Mouse (Mus musculus): Measurements from ENCODE around the gene Selenon. TPM values are rescaled to one million over a fixed set of nuclear protein-coding genes. Genes with fewer than 3 reads are reported as not detected.
"Not testable (repeated sequence)": the region's sequence is repeated elsewhere in the genome, so short reads cannot be mapped to it uniquely, and the experiment has no call there.

Gene Selenon
- polyA plus RNA-seq, 1 experiment from 2014 or later = 31.9 TPM

DNA sequence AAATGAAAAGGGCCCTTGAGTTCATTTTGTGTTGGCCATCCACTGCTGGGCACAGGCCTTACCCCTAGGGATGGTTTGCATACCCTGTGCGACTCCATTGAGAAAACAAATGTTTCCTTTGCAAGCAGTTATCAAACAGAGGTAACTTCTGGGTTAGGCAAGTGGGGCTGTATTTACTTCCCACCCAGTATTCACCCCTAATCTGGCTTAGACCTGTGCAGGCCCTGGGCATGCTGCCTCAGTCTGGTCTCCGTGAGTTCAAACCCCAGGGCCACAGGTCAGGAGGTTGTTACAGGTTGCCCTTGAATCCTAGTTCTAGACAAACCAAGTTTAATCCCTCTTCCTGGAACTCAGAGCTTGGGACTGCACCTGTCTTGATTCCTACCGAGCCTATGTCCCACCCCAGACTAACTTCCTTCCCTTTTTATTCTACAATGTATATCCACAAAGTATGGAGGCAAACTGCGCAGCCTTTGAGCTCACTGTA is 46.6 kb downstream of the Selenon start:
- Histone ChIP-seq H3K4me1 (replicated peaks) (no peaks in the 10 kb centered on the region; the same call in 1 of the 2 replicates), H3K27ac (ENCODE audit: poor library complexity, severe bottlenecking) (no peak overlapping the region), H3K27me3 (replicated peaks) (no peaks in the 10 kb centered on the region), H3K9me3 (replicated peaks) (no peaks in the 10 kb centered on the region), H3K4me2 (no peak overlapping the region), H3K36me3 (peaks cover 17% of the 10 kb centered on the region), H3K9ac (no peak overlapping the region), H3K4me3 (no peak overlapping the region)
- no peak for ATAC-seq (ENCODE audit: insufficient number of reproducible peaks, low FRiP score)
- WGBS = 76% methylated on average over 4 of the region's 4 CpGs

- WGBS = 71% methylated on average over 4 of the region's 4 CpGs
- no peak overlapping the region for H3K4me3 ChIP-seq
- no peak overlapping the region for H3K4me2 ChIP-seq
- peaks cover 17% of the 10 kb centered on the region for H3K36me3 ChIP-seq
- no peak overlapping the region for H3K27ac ChIP-seq (ENCODE audit: poor library complexity, severe bottlenecking)
- no peaks in the 10 kb centered on the region for H3K9me3 ChIP-seq (replicated peaks)
- no peak overlapping the region for H3K9ac ChIP-seq
- peaks cover 2% of the 10 kb centered on the region for H3K4me1 ChIP-seq (replicated peaks)
- no peak for ATAC-seq (ENCODE audit: insufficient number of reproducible peaks, low FRiP score)
- no peaks in the 10 kb centered on the region for H3K27me3 ChIP-seq (replicated peaks)
Measured at GRCm38 (mm10) chr4:134503686-134504357, 48.1 kb downstream of the Selenon start.

DNA sequence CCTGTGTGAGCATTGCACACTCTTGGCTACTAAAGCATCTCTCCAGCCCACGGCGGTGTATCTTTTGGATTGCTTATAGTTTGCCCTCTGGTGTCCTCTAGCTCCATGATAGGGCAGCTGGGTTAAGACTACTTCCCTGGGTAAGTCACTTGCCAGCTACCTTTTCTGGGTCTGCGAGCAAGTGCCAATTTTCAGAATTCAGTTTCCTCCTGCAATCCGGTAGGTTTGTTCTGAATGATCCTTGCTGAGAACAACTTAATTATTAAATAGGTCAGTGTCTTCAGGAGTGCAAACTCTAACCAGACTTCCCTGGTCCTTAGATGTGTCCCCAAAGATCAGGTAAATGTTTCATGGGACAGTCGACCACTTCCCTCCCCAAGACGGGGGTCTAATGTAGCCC is 50.9 kb downstream of the Selenon start:
- WGBS = 91% methylated on average over 6 of the region's 6 CpGs

DNA sequence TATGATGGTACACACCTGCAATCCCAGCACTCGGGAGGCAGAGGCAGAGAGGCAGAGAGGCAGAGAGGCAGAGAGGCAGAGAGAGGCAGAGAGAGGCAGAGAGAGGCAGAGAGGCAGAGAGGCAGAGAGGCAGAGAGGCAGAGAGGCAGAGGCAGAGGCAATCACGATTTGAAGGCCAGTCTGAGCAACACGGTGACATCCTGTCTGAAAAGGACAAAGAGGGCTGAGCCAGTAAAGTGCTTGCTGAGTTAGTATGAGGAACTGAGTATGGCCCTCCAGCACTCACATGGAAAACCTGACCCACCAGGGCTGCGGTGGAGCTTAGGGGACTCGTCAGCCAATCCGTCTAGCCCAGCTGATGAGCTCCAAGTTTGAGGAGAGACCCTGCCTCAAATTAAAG is 53.0 kb downstream of the Selenon start:
- 78% methylated on average over 6 of the region's 6 CpGs for whole genome bisulfite sequencing
- not testable (repeated sequence) for H3K9ac ChIP-seq; H3K27ac ChIP-seq (ENCODE audit: poor library complexity, severe bottlenecking); H3K27me3 ChIP-seq (replicated peaks); H3K4me3 ChIP-seq; ATAC-seq (ENCODE audit: insufficient number of reproducible peaks, low FRiP score); H3K4me2 ChIP-seq; H3K9me3 ChIP-seq (replicated peaks); H3K36me3 ChIP-seq
- H3K4me1 ChIP-seq (replicated peaks) = peaks cover 49% of the 10 kb centered on the region

More for the DNA sequence above, 50.9 kb downstream of the Selenon start:
- no peak overlapping the region for H3K4me3 ChIP-seq
- no peaks in the 10 kb centered on the region for H3K36me3 ChIP-seq
- H3K4me2 ChIP-seq = no peak overlapping the region
- H3K9me3 ChIP-seq (replicated peaks) = no peaks in the 10 kb centered on the region
- peaks cover 29% of the 10 kb centered on the region for H3K4me1 ChIP-seq (replicated peaks)
- H3K27ac ChIP-seq (ENCODE audit: poor library complexity, severe bottlenecking) = no peak overlapping the region
- no peak overlapping the region for H3K9ac ChIP-seq
- ATAC-seq (ENCODE audit: insufficient number of reproducible peaks, low FRiP score) = no peak
- no peaks in the 10 kb centered on the region for H3K27me3 ChIP-seq (replicated peaks)

- Histone ChIP-seq H3K27me3 (replicated peaks) (no peaks in the 10 kb centered on the region), H3K9ac (peak overlapping the region; percentile 74; the same call in 1 of the 2 replicates), H3K4me2 (peak overlapping the region; percentile 95), H3K27ac (ENCODE audit: poor library complexity, severe bottlenecking) (peak overlapping the region; percentile 13; the same call in 1 of the 2 replicates), H3K36me3 (no peaks in the 10 kb centered on the region), H3K4me1 (replicated peaks) (peaks cover 49% of the 10 kb centered on the region), H3K9me3 (replicated peaks) (no peaks in the 10 kb centered on the region), H3K4me3 (no peak overlapping the region; the same call in 1 of the 2 replicates)
- WGBS = 62% methylated on average over 12 of the region's 12 CpGs
- no peak for ATAC-seq (ENCODE audit: insufficient number of reproducible peaks, low FRiP score)
Measured at GRCm38 (mm10) chr4:134497986-134498731, 53.8 kb downstream of the Selenon start.

DNA sequence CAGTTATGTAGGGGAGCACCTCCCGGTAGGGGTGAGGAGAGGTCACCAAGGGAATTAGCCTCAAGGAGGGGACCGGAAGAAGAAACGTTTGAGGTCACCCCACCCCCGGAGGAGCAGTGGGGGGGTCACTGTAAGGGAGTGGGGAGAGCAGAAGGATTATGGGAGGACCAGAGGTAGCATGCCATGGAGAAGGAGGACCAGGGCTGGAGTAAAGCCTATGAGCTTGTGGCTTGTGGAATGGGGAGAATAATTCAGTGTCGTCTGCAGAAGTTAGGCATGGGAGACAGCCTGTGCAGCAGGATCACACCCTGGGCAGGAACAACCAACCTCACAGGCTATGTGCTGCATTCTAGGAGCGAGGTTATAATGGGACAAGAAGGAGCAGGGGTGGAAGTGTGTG is 54.7 kb downstream of the Selenon start:
- Histone ChIP-seq H3K4me2 (peak overlapping the region; percentile 95), H3K4me1 (replicated peaks) (peaks cover 49% of the 10 kb centered on the region), H3K27me3 (replicated peaks) (no peaks in the 10 kb centered on the region), H3K4me3 (peak overlapping the region; percentile 61), H3K36me3 (no peaks in the 10 kb centered on the region), H3K9me3 (replicated peaks) (no peaks in the 10 kb centered on the region), H3K27ac (ENCODE audit: poor library complexity, severe bottlenecking) (peak overlapping the region; percentile 88), H3K9ac (peak overlapping the region; percentile 74)
- 12% methylated on average over 6 of the region's 6 CpGs for WGBS
- ATAC-seq (ENCODE audit: insufficient number of reproducible peaks, low FRiP score) = no peak

- ATAC-seq (ENCODE audit: insufficient number of reproducible peaks, low FRiP score) = peak; percentile 81
- Histone ChIP-seq H3K4me1 (replicated peaks) (peaks cover 49% of the 10 kb centered on the region), H3K9ac (peak within 1 kb of the TSS; percentile 74), H3K9me3 (replicated peaks) (no peaks in the 10 kb centered on the region), H3K4me3 (peak within 1 kb of the TSS; percentile 61), H3K36me3 (no peaks in the 10 kb centered on the region), H3K4me2 (peak within 1 kb of the TSS; percentile 95), H3K27ac (ENCODE audit: poor library complexity, severe bottlenecking) (peak within 1 kb of the TSS; percentile 88), H3K27me3 (replicated peaks) (no peaks in the 10 kb centered on the region)
- WGBS = 1% methylated on average over 35 of the region's 35 CpGs
Measured at GRCm38 (mm10) chr4:134496595-134497210, 55.3 kb downstream of the Selenon start, which contains the start of gene Paqr7. Gene Paqr7, plus strand, starts transcription at chr4:134496697.

DNA sequence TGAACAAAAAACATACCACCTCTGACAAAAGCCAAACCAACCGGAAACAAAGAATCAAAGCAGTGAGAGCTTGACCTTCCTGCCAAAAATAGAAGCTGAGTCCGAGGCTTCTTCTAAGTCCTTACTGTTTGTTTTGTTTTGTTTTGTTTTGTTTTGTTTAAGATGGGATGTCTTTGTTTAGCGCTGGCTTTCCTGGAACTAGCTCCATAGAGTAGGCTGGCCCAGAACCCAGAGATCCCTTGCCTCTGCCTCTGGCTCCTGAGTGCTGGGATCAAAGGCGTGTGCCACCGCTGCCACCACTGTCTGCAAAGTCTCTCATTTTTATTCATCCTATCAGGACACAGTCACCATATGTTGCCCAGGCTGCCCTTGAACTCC is 56.4 kb downstream of the Selenon start:
- H3K4me1 ChIP-seq (replicated peaks) = peaks cover 49% of the 10 kb centered on the region
- H3K9ac ChIP-seq = no peak overlapping the region
- no peaks in the 10 kb centered on the region for H3K36me3 ChIP-seq
- H3K4me3 ChIP-seq = no peak overlapping the region
- H3K4me2 ChIP-seq = no peak overlapping the region; the same call in 1 of the 2 replicates
- WGBS = 66% methylated on average over 5 of the region's 5 CpGs
- no peaks in the 10 kb centered on the region for H3K27me3 ChIP-seq (replicated peaks)
- H3K27ac ChIP-seq (ENCODE audit: poor library complexity, severe bottlenecking) = peak overlapping the region; percentile 88
- H3K9me3 ChIP-seq (replicated peaks) = 0 out of 2 replicates have a peak, but pooled peaks cover under 1% of the 10 kb centered on the region
- no peak for ATAC-seq (ENCODE audit: insufficient number of reproducible peaks, low FRiP score)

- H3K4me3 ChIP-seq = no peak overlapping the region
- H3K27me3 ChIP-seq (replicated peaks) = no peaks in the 10 kb centered on the region
- H3K36me3 ChIP-seq = no peaks in the 10 kb centered on the region
- H3K9ac ChIP-seq = no peak overlapping the region
- peak overlapping the region; percentile 88 for H3K27ac ChIP-seq (ENCODE audit: poor library complexity, severe bottlenecking)
- 51% methylated on average over 16 of the region's 16 CpGs for WGBS
- ATAC-seq (ENCODE audit: insufficient number of reproducible peaks, low FRiP score) = no peak
- peaks cover 49% of the 10 kb centered on the region for H3K4me1 ChIP-seq (replicated peaks)
- no peak overlapping the region for H3K4me2 ChIP-seq
- H3K9me3 ChIP-seq (replicated peaks) = 0 out of 2 replicates have a peak, but pooled peaks cover 2% of the 10 kb centered on the region
Measured at GRCm38 (mm10) chr4:134494780-134495545, 57.0 kb downstream of the Selenon start.

DNA sequence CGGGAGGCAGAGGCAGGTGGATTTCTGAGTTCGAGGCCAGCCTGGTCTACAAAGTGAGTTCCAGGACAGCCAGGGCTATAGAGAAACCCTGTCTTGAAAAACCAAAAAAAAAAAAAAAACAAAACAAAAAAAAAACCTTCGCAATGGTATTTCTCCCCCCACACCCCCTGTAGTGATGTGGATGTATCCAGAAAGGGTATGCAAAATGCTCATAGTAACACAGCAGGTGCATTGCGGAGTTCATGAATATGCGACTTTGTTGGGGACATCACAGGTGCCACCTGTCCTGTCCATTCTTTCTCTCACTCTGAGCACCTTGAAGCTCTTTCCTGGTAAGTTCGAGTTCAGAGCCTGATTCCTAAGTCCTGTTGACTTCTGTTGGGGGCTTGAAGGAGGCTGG is 57.8 kb downstream of the Selenon start:
- not testable (repeated sequence) for H3K4me2 ChIP-seq; H3K36me3 ChIP-seq; ATAC-seq (ENCODE audit: insufficient number of reproducible peaks, low FRiP score); H3K9me3 ChIP-seq (replicated peaks); H3K9ac ChIP-seq; H3K4me3 ChIP-seq; H3K27me3 ChIP-seq (replicated peaks)
- Histone ChIP-seq H3K27ac (ENCODE audit: poor library complexity, severe bottlenecking) (0 out of 2 replicates have a peak overlapping the region, but pooled peaks have one; percentile 6), H3K4me1 (replicated peaks) (peaks cover 49% of the 10 kb centered on the region)
- 89% methylated on average over 6 of the region's 6 CpGs for WGBS
